Mouse (Mus musculus): ENCODE data around the gene Itpr3.

DNA sequence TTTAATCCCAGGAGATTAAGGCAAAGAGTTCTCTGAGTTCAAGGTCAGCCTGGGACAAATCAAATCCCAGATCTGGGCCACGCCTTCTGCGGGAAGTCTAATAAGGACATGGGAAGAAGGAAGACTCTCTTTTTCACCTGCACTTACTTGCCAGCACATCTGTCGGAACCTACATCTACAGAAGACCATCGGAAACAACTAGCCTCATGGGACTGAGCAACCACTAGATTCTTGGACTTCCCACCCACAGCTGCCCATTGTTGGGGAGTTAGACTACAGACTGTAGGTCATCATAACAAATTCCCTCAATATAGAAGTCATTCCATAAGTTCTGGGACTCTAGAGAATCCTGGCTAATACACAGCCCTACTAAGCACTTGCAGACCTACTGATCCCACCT lies 111.5 kb downstream of the Itpr3 start:
- TF ChIP-seq EP300 (IDR thresholded peaks at IDR 0.05; ENCODE audit: insufficient read depth, low read depth, low read length): no peak
- TF ChIP-seq POLR2A (IDR thresholded peaks at IDR 0.05; ENCODE audit: insufficient read depth, low read length): no peak
- TF ChIP-seq CTCF (IDR thresholded peaks at IDR 0.05; ENCODE audit: low read depth, low read length): no peak

All from ES-Bruce4 (cell line).